Mouse (Mus musculus) left cerebral cortex, postnatal 10 days (tissue): Measurements from ENCODE around the gene L1td1. TPM values are rescaled to one million over a fixed set of nuclear protein-coding genes. Genes with fewer than 3 reads are reported as not detected.

Experiments used
- total RNA-seq, 2 experiments: library from RNA; stranded (reverse); gene quantifications; 2 replicates each; pipeline ENCODE4 v1.2.3; 2021

Gene L1td1
- total RNA-seq, 2 experiments from 2014 or later = not detected

Other genes starting within 250 kb of the L1td1 start
- gene Kank4, start 90.8 kb downstream of the L1td1 start, total RNA-seq = 1 to 10 TPM; 2.4 to 2.5 TPM
- gene I0C0044D17Rik, start 97.1 kb downstream of the L1td1 start, total RNA-seq = not detected
- gene Usp1, start 197.1 kb downstream of the L1td1 start, total RNA-seq = 10 to 100 TPM; 14.6 to 14.7 TPM